ENCODE assay signal across 17 mouse cellular contexts in the genomic region with DNA sequence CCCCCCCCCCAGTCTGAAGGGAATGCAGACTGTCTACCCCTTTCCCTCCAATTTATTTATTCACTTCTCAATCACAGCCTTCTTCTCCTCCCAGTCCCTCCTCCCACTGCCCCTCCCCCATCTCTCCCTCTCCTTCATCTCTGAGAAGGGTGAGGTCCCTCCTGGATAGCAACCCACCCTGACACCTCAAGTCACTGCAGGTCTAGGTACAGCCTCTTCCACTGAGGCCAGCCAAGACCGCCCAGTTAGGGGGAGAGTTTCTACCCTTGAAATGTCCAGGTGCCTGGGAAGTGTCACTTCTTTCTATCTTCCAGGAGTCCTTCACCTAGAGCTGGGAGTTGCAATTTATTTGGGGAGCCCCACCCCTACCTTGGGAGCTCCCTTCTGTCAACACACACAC. TPM values are rescaled to one million over a fixed set of nuclear protein-coding genes. Genes with fewer than 3 reads are reported as not detected.
DNase-seq lines count a peak whose midpoint lies in the region; ATAC-seq and TF ChIP-seq lines count a peak whose summit lies in the region.
"Had no signal": no experiment of that assay in that cellular context is flagged by ENCODE, and none has a peak within 500 bp of the region (broad histone marks: within the 10 kb centered on the region; RNA-seq: fewer than 3 reads in every experiment).

No protein-coding gene starts in this region.

- no peak overlapping the region; the same call in 1 of the 2 replicates for H3K4me3 ChIP-seq in forebrain, embryonic 15.5 days
- H3K4me3 ChIP-seq in forebrain, embryonic 12.5 days (replicated peaks): no peak overlapping the region
- no peak overlapping the region for H3K4me3 ChIP-seq in forebrain, postnatal 0 days (ENCODE audit: low read depth, low read length)
- H3K4me3 ChIP-seq in forebrain, embryonic 14.5 days (ENCODE audit: low read depth, low read length): no peak overlapping the region
- H3K4me3 ChIP-seq: embryonic facial prominence, embryonic 15.5 days; erythroblast, embryonic 14.5 days; forebrain, embryonic 10.5 days had no signal

- no peaks in the 10 kb centered on the region for H3K9me3 ChIP-seq in forebrain, embryonic 15.5 days
- no peaks in the 10 kb centered on the region for H3K9me3 ChIP-seq in forebrain, embryonic 12.5 days
- H3K9me3 ChIP-seq in forebrain, postnatal 0 days (ENCODE audit: low read length): no peaks in the 10 kb centered on the region
- no peaks in the 10 kb centered on the region for H3K9me3 ChIP-seq in forebrain, embryonic 14.5 days (replicated peaks; ENCODE audit: control insufficient read depth, low read length)
- H3K9me3 ChIP-seq: embryonic facial prominence, embryonic 13.5 days; embryonic facial prominence, embryonic 15.5 days; forebrain, embryonic 10.5 days had no signal

- 88% methylated on average over 1 of the region's 1 CpGs for WGBS in forebrain, embryonic 15.5 days
- WGBS in forebrain, embryonic 12.5 days: 90% methylated on average over 1 of the region's 1 CpGs
- WGBS in forebrain, postnatal 0 days: 95% methylated on average over 1 of the region's 1 CpGs
- WGBS in forebrain, embryonic 14.5 days: 80% methylated on average over 1 of the region's 1 CpGs

- no peak overlapping the region for H3K27ac ChIP-seq in forebrain, embryonic 15.5 days (replicated peaks)
- H3K27ac ChIP-seq in forebrain, embryonic 12.5 days: no peak overlapping the region
- no peak overlapping the region for H3K27ac ChIP-seq in forebrain, postnatal 0 days (ENCODE audit: low read depth, low read length)
- no peak overlapping the region for H3K27ac ChIP-seq in forebrain, embryonic 14.5 days (ENCODE audit: low read depth, low read length)
- H3K27ac ChIP-seq: embryonic facial prominence, embryonic 13.5 days; embryonic facial prominence, embryonic 15.5 days; forebrain, embryonic 10.5 days had no signal

- H3K36me3 ChIP-seq in forebrain, embryonic 15.5 days: no peaks in the 10 kb centered on the region
- H3K36me3 ChIP-seq in forebrain, embryonic 12.5 days (replicated peaks): no peaks in the 10 kb centered on the region
- H3K36me3 ChIP-seq in forebrain, postnatal 0 days (ENCODE audit: insufficient read depth): no peaks in the 10 kb centered on the region
- H3K36me3 ChIP-seq in forebrain, embryonic 14.5 days (ENCODE audit: control insufficient read depth, insufficient read depth, low read length): no peaks in the 10 kb centered on the region
- H3K36me3 ChIP-seq: embryonic facial prominence, embryonic 13.5 days; embryonic facial prominence, embryonic 15.5 days; forebrain, embryonic 10.5 days had no signal

- H3K9ac ChIP-seq in forebrain, embryonic 15.5 days (replicated peaks): no peak overlapping the region
- H3K9ac ChIP-seq in forebrain, embryonic 12.5 days: no peak overlapping the region
- H3K9ac ChIP-seq in forebrain, postnatal 0 days: no peak overlapping the region
- H3K9ac ChIP-seq in forebrain, embryonic 14.5 days (ENCODE audit: low read length): no peak overlapping the region
- H3K9ac ChIP-seq: embryonic facial prominence, embryonic 13.5 days; embryonic facial prominence, embryonic 15.5 days had no signal

- peaks cover 36% of the 10 kb centered on the region for H3K4me1 ChIP-seq in forebrain, embryonic 15.5 days
- peaks cover 47% of the 10 kb centered on the region for H3K4me1 ChIP-seq in forebrain, embryonic 12.5 days
- peaks cover 3% of the 10 kb centered on the region; the same call in 1 of the 2 replicates for H3K4me1 ChIP-seq in forebrain, postnatal 0 days (ENCODE audit: insufficient read depth)
- H3K4me1 ChIP-seq in forebrain, embryonic 14.5 days (ENCODE audit: control insufficient read depth, insufficient read depth, low read length): peaks cover 22% of the 10 kb centered on the region

- no peak for TF ChIP-seq CTCF in forebrain, postnatal 0 days (IDR thresholded peaks at IDR 0.05; ENCODE audit: low read depth)

- DNase-seq in forebrain, postnatal 0 days: no peak
- DNase-seq in forebrain, embryonic 14.5 days (ENCODE audit: low spot score): no peak
- DNase-seq: adrenal gland, adult 2 months; adrenal gland, postnatal 10 days; adrenal gland, postnatal 25 days; cerebellum, adult 11 months; cerebellum, adult 9-11 months; cerebellum, postnatal 36 days; embryo, embryonic 11 days had no signal

- peak overlapping the region; percentile 87; the same call in 1 of the 2 replicates for H3K4me2 ChIP-seq in forebrain, embryonic 15.5 days (replicated peaks)
- no peak overlapping the region for H3K4me2 ChIP-seq in forebrain, embryonic 12.5 days
- H3K4me2 ChIP-seq in forebrain, postnatal 0 days (ENCODE audit: low read depth): peak overlapping the region; percentile 91
- H3K4me2 ChIP-seq in forebrain, embryonic 14.5 days (ENCODE audit: low read length): no peak overlapping the region

- ATAC-seq in forebrain, embryonic 15.5 days (replicated peaks): no peak
- ATAC-seq in forebrain, embryonic 12.5 days (ENCODE audit: low FRiP score): no peak
- no peak for ATAC-seq in forebrain, postnatal 0 days
- ATAC-seq in forebrain, embryonic 14.5 days: no peak

- peaks cover 30% of the 10 kb centered on the region for H3K27me3 ChIP-seq in forebrain, embryonic 15.5 days
- peaks cover 92% of the 10 kb centered on the region for H3K27me3 ChIP-seq in forebrain, embryonic 12.5 days
- H3K27me3 ChIP-seq in forebrain, postnatal 0 days (ENCODE audit: insufficient read depth, low read length): peaks cover 20% of the 10 kb centered on the region
- H3K27me3 ChIP-seq in forebrain, embryonic 14.5 days (replicated peaks; ENCODE audit: control insufficient read depth, insufficient read depth, low read length): peaks cover 35% of the 10 kb centered on the region

RNA-seq across cellular contexts. Expression of a gene that starts 2.5 kb away (rescaled TPM):
- polyA plus RNA-seq in forebrain, embryonic 15.5 days (2015; fragmentation: Nextera tagmentation; extraction: Ambion mirVana): 6.3 and 6.9 TPM in 2 replicates
- 0.57 and 0.87 TPM in 2 replicates for polyA plus RNA-seq in forebrain, embryonic 12.5 days (2016; fragmentation: Nextera tagmentation; extraction: Ambion mirVana)
- 35.7 and 45.8 TPM in 2 replicates for total RNA-seq in forebrain, postnatal 0 days (2014; rRNA removed)
- 9.5 and 12.9 TPM in 2 replicates for polyA plus RNA-seq in forebrain, postnatal 0 days (2015; fragmentation: Nextera tagmentation; extraction: Ambion mirVana)
- 7.8 and 10.3 TPM in 2 replicates for polyA plus RNA-seq in forebrain, embryonic 14.5 days (2014; fragmentation: Nextera tagmentation; extraction: Ambion mirVana)
- total RNA-seq: common myeloid progenitor, adult 5-6 weeks; MEL had no signal
- polyA plus RNA-seq: erythroblast, embryonic 14.5 days had no signal

Comparison
In these comparisons a context has a peak if more than half of its experiments do, and no peak if none do; other contexts are left out.
1. H3K4me2 ChIP-seq: peak in forebrain, embryonic 15.5 days (single experiment) and forebrain, postnatal 0 days (single experiment); none in forebrain, embryonic 12.5 days (single experiment) and forebrain, embryonic 14.5 days (single experiment).